Mouse (Mus musculus) neural tube, embryonic 12.5 days (tissue): ENCODE results near the gene Calr4. TPM values are rescaled to one million over a fixed set of nuclear protein-coding genes. Genes with fewer than 3 reads are reported as not detected.
A peak's percentile ranks its signal among the peaks of the same experiment; 100 is the strongest.

Source experiments
- ATAC-seq: fragments of 200-750 bp; cut with Nextera tagmentation; 2 replicates; pipeline ENCODE4 v1.8.0; 2017; ENCODE audit warnings: low read depth, mild to moderate bottlenecking, moderate TSS enrichment, moderate library complexity; ENCODE audit not compliant: low FRiP score
- H3K27ac ChIP-seq: fragments of 300-500 bp; sonication (generic); 2 replicates; pipeline ENCODE4 v1.5.1; 2016
- H3K27me3 ChIP-seq: fragments of 300-500 bp; sonication (generic); replicated peaks from 2 replicates; pipeline ENCODE4 v1.6.1; 2016; ENCODE audit warnings: mild to moderate bottlenecking
- H3K36me3 ChIP-seq: fragments of 300-500 bp; sonication (generic); 2 replicates; pipeline ENCODE4 v1.6.1; 2016; ENCODE audit warnings: mild to moderate bottlenecking
- H3K4me1 ChIP-seq: fragments of 300-500 bp; sonication (generic); 2 replicates; pipeline ENCODE4 v1.6.1; 2016
- H3K4me2 ChIP-seq: fragments of 300-500 bp; sonication (generic); replicated peaks from 2 replicates; pipeline ENCODE4 v1.6.1; 2016; ENCODE audit warnings: mild to moderate bottlenecking
- H3K4me3 ChIP-seq: fragments of 300-500 bp; sonication (generic); 2 replicates; pipeline ENCODE4 v1.5.1; 2016
- H3K9ac ChIP-seq: fragments of 300-500 bp; sonication (generic); 2 replicates; pipeline ENCODE4 v1.6.1; 2016; ENCODE audit warnings: mild to moderate bottlenecking
- H3K9me3 ChIP-seq: fragments of 300-500 bp; sonication (generic); 2 replicates; pipeline ENCODE4 v1.6.1; 2016; ENCODE audit warnings: mild to moderate bottlenecking
- WGBS: fragments of 180-500 bp; shearing (Covaris S2); methylation state at CpG from one replicate; pipeline ENCODE4 v1.1.7; 2016; 5-methylcytosine and 5-hydroxymethylcytosine counted together
- polyA plus RNA-seq: library from polyadenylated mRNA; unstranded; fragments of >200 nt; fragmentation: Nextera tagmentation; extraction: Ambion mirVana; gene quantifications from 2 replicates; pipeline ENCODE4 v1.2.1, GENCODE M21; 2016

Gene Calr4
- polyA plus RNA-seq, 1 experiment from 2014 or later: 0.71 TPM

DNA sequence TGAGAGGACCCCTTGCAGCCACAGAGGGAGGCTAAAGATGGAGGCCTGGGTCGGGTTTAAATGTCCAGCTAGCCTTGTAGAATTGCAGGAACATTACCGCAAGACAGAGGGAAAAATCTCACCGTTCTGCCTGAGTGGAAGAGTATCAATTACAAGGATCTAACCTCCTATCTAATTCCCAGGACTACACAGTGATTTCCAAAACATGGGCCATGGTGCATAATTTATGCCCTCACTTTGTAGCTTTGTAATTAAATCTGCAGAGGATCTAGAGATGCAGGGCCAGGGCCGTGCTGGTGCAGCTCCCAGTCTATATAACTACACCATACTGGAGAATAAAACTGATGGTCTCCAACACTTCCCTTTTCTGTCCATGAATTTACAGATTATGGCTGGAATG lies 23.4 kb upstream of the Calr4 start:
- H3K4me3 ChIP-seq: no peak overlapping the region
- H3K4me2 ChIP-seq: no peak overlapping the region
- H3K27ac ChIP-seq: no peak overlapping the region
- no peaks in the 10 kb centered on the region for H3K27me3 ChIP-seq
- no peaks in the 10 kb centered on the region for H3K36me3 ChIP-seq
- H3K9me3 ChIP-seq: no peaks in the 10 kb centered on the region
- no peak for ATAC-seq
- H3K9ac ChIP-seq: no peak overlapping the region
- H3K4me1 ChIP-seq: no peaks in the 10 kb centered on the region
- WGBS: 53% methylated on average over 4 of the region's 4 CpGs

DNA sequence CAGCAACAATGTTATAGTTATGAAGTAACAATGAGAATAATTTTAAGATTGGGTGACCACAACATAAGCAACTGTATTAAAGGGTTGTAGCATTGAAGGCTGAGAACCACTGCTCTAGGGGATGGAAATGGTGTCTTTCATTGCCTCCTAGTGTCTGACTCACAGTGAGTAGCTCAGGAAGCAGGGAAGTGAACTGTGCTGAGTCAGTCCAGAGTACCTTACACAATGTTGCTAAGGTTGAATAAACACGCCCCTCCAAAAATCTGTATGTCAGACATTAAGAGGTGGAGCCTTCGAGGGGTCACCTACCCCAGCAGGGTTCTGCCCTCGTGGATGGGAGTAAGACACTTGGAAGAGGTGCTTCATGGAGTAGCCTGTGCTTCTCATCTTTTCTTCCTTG lies 20.3 kb upstream of the Calr4 start:
- Histone ChIP-seq H3K4me1 (no peaks in the 10 kb centered on the region), H3K27ac (no peak overlapping the region), H3K4me3 (no peak overlapping the region), H3K27me3 (no peaks in the 10 kb centered on the region), H3K4me2 (no peak overlapping the region), H3K9me3 (no peaks in the 10 kb centered on the region), H3K36me3 (no peaks in the 10 kb centered on the region), H3K9ac (no peak overlapping the region)
- WGBS: 85% methylated on average over 3 of the region's 3 CpGs
- no peak for ATAC-seq

- Histone ChIP-seq H3K4me3 (no peak overlapping the region), H3K27me3 (no peaks in the 10 kb centered on the region), H3K4me1 (peaks cover 4% of the 10 kb centered on the region; the same call in 1 of the 2 replicates), H3K9me3 (no peaks in the 10 kb centered on the region), H3K4me2 (no peak overlapping the region), H3K36me3 (no peaks in the 10 kb centered on the region), H3K27ac (no peak overlapping the region), H3K9ac (no peak overlapping the region)
- 78% methylated on average over 7 of the region's 7 CpGs for WGBS
- no peak for ATAC-seq
Measured at GRCm38 (mm10) chr4:109218008-109218407, 16.3 kb upstream of the Calr4 start.

- Histone ChIP-seq H3K4me1 (peaks cover 16% of the 10 kb centered on the region; the same call in 1 of the 2 replicates), H3K36me3 (no peaks in the 10 kb centered on the region), H3K4me2 (no peak overlapping the region), H3K27ac (no peak overlapping the region), H3K9ac (no peak overlapping the region), H3K4me3 (no peak overlapping the region), H3K27me3 (no peaks in the 10 kb centered on the region), H3K9me3 (no peaks in the 10 kb centered on the region)
- 74% methylated on average over 14 of the region's 14 CpGs for WGBS
- no peak for ATAC-seq
Measured at GRCm38 (mm10) chr4:109220441-109220940, 13.8 kb upstream of the Calr4 start.

- 78% methylated on average over 3 of the region's 3 CpGs for WGBS
- H3K4me2 ChIP-seq: no peak overlapping the region
Measured at GRCm38 (mm10) chr4:109222001-109222400, 12.3 kb upstream of the Calr4 start.

DNA sequence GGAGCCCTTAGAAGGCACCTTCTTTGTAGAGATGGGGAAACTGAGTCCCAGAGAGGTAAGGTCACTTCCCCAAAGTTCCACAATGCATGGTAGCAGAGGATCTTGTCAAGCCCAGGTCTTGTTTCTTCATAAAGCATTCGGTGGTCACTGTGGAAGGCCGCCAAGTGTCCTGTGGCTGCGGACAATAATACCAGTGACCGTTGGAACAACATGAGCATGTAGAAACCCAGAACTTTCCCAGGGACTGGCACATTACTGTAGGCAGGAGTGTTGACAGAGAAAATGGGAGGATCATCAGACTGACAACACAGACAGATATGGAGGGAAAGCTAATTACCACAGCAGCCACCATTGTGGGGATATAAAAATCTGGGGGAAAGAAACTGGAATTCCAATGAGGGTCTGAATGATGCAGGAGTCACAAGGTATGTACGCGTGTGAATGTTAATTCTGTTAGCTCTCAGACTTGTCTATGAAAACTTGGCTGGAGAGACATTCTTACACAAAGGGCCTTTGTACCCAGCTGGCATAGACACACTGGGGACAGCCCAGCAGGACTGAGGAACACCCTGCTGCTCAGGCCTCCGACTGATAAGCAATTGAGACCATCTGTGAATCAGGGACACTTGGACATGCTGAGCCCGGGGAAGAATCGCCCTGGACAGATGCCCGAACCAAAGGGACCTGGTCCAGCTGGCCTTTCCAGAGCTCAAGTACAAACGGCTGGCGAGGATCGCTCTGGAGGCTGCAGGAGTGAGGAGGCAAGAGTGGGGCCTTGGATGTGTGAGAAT lies 9.3 kb upstream of the Calr4 start:
- no peaks in the 10 kb centered on the region for H3K27me3 ChIP-seq

More at GRCm38 (mm10) chr4:109222001-109222400, 12.3 kb upstream of the Calr4 start:
- H3K36me3 ChIP-seq: no peaks in the 10 kb centered on the region
- H3K9me3 ChIP-seq: no peaks in the 10 kb centered on the region
- no peaks in the 10 kb centered on the region for H3K27me3 ChIP-seq
- H3K4me1 ChIP-seq: peaks cover 18% of the 10 kb centered on the region; the same call in 1 of the 2 replicates
- no peak overlapping the region for H3K27ac ChIP-seq
- H3K9ac ChIP-seq: no peak overlapping the region
- no peak overlapping the region for H3K4me3 ChIP-seq
- no peak for ATAC-seq

DNA sequence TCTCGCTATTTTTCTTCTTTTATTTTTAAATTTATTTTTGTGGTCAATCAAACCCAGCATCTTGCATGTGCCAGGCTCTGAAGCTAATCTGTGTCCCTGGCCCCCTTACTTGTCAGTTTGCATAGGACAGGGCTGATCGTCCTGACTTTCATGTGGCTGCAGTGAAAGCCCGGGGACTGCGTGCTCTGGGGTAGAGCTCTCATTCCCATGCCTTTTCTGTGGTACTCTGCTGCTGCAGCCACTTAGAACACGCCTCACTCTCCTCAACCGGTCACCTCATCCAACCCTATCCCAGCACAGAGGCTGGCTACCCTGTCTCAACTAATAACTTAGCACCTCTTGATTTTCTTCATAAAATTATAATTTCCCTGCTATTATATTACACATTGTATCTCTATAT lies 8.7 kb upstream of the Calr4 start:
- peak; percentile 54 for ATAC-seq
- no peak overlapping the region for H3K4me3 ChIP-seq
- no peaks in the 10 kb centered on the region for H3K9me3 ChIP-seq
- no peak overlapping the region for H3K4me2 ChIP-seq
- H3K9ac ChIP-seq: no peak overlapping the region
- peak overlapping the region; percentile 54; the same call in 1 of the 2 replicates for H3K27ac ChIP-seq
- H3K36me3 ChIP-seq: no peaks in the 10 kb centered on the region
- 63% methylated on average over 6 of the region's 6 CpGs for WGBS
- H3K27me3 ChIP-seq: no peaks in the 10 kb centered on the region
- H3K4me1 ChIP-seq: peaks cover 16% of the 10 kb centered on the region; the same call in 1 of the 2 replicates

More for the DNA sequence above, 9.3 kb upstream of the Calr4 start:
- 42% methylated on average over 13 of the region's 13 CpGs for WGBS
- no peaks in the 10 kb centered on the region for H3K36me3 ChIP-seq
- peak; percentile 94 for ATAC-seq
- H3K9me3 ChIP-seq: no peaks in the 10 kb centered on the region
- peak overlapping the region; percentile 54; the same call in 1 of the 2 replicates for H3K27ac ChIP-seq
- no peak overlapping the region for H3K4me2 ChIP-seq
- H3K9ac ChIP-seq: no peak overlapping the region
- H3K4me1 ChIP-seq: peaks cover 18% of the 10 kb centered on the region; the same call in 1 of the 2 replicates
- no peak overlapping the region for H3K4me3 ChIP-seq

- no peak for ATAC-seq
- peaks cover 14% of the 10 kb centered on the region; the same call in 1 of the 2 replicates for H3K4me1 ChIP-seq
- no peaks in the 10 kb centered on the region for H3K27me3 ChIP-seq
- no peaks in the 10 kb centered on the region for H3K9me3 ChIP-seq
- no peak overlapping the region for H3K4me3 ChIP-seq
- 62% methylated on average over 5 of the region's 5 CpGs for WGBS
- H3K27ac ChIP-seq: no peak overlapping the region
- no peaks in the 10 kb centered on the region for H3K36me3 ChIP-seq
- H3K4me2 ChIP-seq: no peak overlapping the region
- no peak overlapping the region for H3K9ac ChIP-seq
Measured at GRCm38 (mm10) chr4:109226071-109226470, 8.2 kb upstream of the Calr4 start.

DNA sequence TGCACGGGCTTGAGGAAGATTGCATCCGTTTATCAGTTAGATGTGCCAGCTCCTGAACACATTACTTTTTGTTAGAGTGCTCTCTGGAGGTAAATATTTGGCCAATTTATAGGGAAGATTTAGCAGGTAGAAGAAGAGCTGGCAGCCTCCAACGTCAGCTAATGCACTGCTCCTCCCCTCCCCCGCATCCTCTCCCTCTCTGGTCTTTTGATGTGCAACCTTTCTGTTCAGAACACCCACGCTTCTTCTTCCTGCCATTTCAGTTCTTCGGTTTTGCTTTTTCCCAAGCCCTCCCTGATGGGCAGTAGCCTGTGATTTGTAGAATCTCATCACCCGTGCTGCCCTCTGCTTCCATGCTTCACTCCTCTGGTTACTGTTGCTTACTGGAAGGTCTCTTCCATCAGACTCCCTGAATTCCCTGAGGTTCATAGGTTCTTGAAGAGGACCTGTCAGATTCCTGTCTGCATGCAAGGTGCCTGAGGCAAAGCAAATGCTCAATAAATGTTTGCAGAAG lies 4.5 kb upstream of the Calr4 start:
- Histone ChIP-seq H3K4me1 (peaks cover 9% of the 10 kb centered on the region; the same call in 1 of the 2 replicates), H3K36me3 (no peaks in the 10 kb centered on the region), H3K27ac (no peak overlapping the region), H3K4me3 (no peak overlapping the region), H3K27me3 (no peaks in the 10 kb centered on the region), H3K9me3 (no peaks in the 10 kb centered on the region), H3K4me2 (no peak overlapping the region), H3K9ac (no peak overlapping the region)
- no peak for ATAC-seq
- WGBS: 58% methylated on average over 7 of the region's 7 CpGs

GRCm38 (mm10) chr4:109234806-109235350 lies 593 bp downstream of the Calr4 start:
- H3K27me3 ChIP-seq: no peaks in the 10 kb centered on the region
- no peak overlapping the region for H3K4me2 ChIP-seq
- no peak for ATAC-seq
- H3K27ac ChIP-seq: no peak overlapping the region
- 75% methylated on average over 9 of the region's 9 CpGs for WGBS
- no peak overlapping the region for H3K9ac ChIP-seq
- no peaks in the 10 kb centered on the region for H3K9me3 ChIP-seq
- H3K36me3 ChIP-seq: no peaks in the 10 kb centered on the region
- H3K4me3 ChIP-seq: no peak overlapping the region
- H3K4me1 ChIP-seq: peaks cover 11% of the 10 kb centered on the region; the same call in 1 of the 2 replicates

DNA sequence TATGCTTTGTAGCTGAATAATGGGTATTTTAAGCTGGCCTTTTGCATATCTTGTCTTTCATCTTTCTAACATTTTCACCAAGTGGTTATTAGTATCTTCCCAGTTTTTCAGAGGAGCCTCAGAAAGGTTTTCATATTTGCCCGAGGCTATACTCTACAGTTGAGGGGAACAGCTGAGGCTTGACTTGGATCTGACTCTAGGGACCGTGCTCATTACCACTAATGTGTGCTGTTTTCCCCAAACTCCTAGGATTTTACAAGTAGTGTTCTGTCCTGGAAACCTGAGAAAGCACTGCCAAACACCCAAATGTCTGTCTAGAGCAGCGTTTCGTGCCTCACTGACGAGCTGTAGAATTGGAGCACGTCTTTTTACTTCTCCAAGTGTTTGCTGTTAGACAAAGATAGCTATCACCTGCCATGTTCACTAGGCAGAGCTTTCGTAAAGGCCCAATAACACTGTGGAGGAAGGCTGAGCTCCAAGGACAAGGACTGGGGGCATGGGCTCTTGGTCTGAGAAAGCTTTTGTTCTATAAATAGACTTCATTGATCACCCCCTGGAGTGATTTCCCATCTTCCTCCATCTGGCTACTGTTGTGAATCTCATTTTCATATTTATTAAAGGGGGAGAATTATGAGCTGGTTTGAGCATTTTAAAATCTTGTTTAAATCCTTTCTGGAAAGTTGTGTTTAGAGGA lies 2.0 kb downstream of the Calr4 start:
- peak; percentile 42; the same call in 1 of the 2 replicates for ATAC-seq
- WGBS: 66% methylated on average over 7 of the region's 7 CpGs
- Histone ChIP-seq H3K4me3 (no peak overlapping the region), H3K4me1 (peaks cover 11% of the 10 kb centered on the region; the same call in 1 of the 2 replicates), H3K9ac (no peak overlapping the region), H3K9me3 (no peaks in the 10 kb centered on the region), H3K36me3 (no peaks in the 10 kb centered on the region), H3K4me2 (no peak overlapping the region), H3K27ac (no peak overlapping the region), H3K27me3 (no peaks in the 10 kb centered on the region)
